Mouse (Mus musculus): Measurements from ENCODE around the gene Slc4a4.

Slc4a4 gene

DNA sequence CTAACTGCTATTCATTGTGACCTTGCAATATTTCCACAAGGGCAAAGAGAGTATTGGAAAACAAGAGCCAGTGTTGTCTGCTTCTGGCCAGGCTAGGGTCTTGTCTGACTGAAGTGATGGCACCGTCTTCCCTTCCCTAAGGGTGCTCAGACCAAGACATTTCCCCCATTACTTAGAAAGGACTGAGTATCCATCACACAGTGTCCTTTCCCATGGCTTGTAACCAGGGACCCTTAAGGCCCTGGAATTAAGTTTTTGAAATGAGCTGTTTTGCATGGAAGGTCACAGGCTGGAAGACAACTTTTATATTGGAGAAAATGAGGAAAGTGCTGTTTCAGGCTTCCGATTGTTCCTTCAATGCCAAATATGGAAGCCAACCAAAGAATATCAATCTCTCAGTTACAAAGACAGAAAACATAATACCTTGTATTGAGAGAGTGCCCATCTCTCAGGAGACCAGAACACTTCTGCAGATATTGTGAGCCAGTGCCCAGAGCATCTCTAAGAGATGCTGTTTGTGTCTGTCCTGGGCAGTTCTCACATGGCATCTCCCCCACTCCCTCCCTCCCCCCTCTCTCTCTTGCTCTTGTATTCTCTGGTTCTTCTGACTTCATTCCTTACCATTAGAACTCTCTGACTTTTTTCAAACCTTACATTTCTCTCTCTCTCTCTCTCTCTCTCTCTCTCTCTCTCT lies 284.6 kb downstream of the Slc4a4 start:
- no peak for DNase-seq (ENCODE audit: low read depth)

DNA sequence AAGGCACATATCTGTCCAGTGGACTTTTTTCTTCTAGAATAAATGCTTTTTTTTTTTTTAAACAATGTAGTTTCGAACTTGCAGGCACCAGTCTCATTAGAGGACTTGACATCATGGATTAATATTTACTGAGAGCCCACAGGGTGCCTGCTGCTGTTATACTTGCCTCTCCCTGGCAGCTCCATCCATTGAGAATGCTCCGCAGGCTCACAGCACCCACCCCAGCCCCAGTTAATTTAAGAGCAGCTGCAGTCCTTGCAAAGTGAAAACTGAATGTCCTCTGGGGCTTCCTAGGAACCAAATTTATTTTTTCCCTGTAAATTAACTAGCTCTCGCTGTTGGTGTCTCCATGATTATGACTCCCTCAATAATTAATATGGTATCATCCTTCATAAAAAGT lies 303.4 kb downstream of the Slc4a4 start:
- no peak for DNase-seq (ENCODE audit: low read depth)

DNA sequence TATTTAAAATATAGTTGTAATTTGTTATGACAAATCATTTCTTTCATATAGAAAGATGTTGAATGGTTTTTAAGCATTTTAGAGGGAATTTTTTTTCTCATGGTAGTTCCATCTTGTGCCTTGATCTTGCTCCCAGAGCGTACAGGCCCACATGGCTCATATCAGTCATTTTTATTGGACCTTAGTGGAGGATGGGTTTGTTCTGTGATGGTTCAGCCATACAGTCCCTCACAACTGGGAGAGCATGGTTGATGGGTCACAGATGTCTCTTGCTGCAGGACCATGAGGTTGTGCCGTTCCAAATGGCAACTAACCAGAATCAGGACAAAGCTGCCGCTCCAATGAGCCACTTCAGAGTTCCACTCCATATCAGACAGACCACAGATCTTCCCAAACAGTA lies 308.0 kb downstream of the Slc4a4 start:
- no peak for DNase-seq (ENCODE audit: low read depth)

DNA sequence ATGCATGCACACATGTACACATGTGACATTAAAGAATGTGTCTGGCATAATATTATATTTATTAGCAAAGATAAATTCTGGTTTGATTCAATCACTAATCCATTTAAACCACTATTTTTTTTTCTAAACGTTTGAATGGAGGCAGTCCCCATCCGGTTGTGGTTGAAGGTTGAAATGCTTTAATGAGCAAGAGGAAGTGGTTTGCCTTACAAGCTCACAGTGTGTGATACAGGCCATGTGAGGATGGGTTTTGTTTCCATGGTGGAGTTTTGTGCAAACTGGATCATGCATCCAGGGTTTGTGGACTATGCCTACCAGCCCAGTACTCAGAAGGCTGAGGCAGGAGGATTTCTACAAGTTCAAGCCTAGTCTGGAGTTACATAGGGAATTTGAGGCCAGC lies 311.9 kb downstream of the Slc4a4 start:
- DNase-seq (ENCODE audit: low read depth) = peak; percentile 10

DNA sequence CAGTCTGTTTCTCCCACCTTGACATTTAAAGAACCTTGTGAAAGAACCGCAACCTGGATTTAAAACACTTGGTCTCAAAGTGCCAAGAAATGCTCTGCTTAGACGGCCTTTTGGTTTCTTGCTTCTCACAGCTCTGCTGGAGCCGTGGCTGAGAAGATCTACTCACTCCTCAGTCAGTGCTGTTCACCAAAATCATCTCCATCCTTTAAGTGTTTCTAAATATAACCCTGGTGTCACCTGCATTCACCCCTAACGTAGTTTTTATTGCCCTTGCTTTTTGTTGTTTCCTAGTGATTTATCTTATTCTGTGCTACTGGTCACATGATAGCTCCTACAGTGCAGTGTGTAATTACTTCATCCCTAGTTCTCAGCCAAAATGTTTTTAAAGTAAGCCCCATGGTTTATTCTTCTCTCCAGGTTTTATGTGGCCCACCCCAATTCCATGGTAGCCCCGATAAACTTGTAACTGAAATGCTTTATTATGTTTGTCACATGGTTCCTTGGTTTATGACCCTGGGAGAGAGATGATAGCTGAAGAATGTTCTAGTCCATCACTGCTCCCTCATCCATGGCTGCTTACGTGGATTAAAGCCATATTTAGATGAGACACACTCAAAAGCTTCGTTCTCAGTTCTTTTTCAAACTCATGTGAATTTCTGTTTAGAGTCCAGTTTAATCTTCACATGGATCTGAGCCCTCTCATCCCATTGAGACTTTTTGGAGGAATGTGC lies 323.5 kb downstream of the Slc4a4 start:
- no peak for DNase-seq (ENCODE audit: low read depth)

DNA sequence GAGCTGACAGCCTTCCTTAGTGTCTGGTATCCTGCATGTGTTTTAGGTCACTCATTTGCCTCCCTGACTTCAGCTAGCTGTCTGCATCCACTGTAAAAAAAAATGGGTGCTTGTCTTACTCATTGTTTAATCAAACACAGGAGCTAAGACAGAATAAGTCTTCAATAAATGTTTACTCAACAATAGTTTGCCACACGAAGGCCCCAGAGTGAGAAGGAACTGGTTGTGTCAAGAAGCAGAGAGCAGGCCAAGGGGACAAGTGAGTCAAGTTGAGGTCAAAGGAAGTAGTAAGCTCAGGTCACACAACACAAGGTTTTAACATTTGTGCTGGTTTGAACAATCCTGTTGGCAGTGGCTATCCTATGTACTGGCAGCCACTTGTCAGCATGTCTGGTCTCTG lies 324.4 kb downstream of the Slc4a4 start:
- no peak for DNase-seq (ENCODE audit: low read depth)

DNA sequence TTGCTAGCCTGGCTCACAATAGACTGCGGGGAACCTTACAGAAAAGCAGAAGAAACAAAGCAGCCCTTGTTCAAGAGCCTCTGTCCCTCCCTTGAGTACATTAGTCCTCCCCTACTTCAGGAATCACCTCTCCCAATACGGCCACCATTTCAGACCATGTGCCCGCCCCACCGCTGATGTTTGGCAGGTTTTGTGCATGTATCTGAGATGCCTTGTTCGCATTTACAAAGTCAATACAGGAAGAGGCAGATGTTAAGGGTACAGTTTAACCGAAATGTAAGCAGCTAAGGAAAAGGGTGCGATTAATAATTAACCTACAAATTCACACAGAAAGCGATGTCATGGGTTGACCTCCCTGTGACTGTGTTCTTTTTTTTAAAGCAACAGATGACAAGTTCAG lies 331.6 kb downstream of the Slc4a4 start:
- no peak for DNase-seq (ENCODE audit: low read depth)

DNA sequence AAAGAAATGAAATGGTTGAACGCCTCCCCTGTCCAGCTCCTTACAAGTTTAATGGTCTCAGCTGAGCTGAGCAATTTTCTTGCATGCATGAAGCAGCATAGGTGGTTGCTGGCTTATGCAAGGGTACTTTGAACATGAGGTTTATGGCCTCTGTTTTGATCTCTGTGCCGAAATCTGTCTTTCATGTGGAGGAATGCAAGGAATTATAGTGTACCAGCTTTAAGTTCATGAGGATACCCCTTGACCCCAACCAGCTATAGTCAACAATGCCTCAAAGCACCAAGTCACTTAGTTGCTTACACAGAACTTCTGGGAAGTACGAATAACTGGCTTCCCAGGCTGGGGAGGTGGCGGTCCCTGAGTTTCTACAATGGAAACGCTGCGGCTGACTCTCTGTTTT lies 332.1 kb downstream of the Slc4a4 start:
- no peak for DNase-seq (ENCODE audit: low read depth)

DNA sequence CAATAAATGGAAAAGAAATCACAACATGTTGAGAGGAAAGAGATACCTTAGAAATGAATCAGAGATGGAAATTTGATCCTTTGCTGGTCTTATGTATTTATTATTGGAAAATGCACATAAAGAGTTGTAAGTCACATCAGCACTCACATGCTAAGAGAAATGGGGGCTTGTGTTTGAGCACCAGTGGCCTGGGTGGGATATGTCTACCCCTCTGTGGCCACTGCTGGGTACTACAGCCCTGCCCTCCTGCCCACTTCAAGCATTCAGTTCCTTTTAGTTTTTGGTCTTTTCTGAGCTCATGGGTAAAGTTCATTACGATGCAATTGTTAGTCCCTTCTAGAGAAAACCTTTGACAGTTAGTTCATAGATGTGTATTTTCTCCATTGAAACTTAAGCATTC lies 335.0 kb downstream of the Slc4a4 start:
- no peak for DNase-seq (ENCODE audit: low read depth)

DNA sequence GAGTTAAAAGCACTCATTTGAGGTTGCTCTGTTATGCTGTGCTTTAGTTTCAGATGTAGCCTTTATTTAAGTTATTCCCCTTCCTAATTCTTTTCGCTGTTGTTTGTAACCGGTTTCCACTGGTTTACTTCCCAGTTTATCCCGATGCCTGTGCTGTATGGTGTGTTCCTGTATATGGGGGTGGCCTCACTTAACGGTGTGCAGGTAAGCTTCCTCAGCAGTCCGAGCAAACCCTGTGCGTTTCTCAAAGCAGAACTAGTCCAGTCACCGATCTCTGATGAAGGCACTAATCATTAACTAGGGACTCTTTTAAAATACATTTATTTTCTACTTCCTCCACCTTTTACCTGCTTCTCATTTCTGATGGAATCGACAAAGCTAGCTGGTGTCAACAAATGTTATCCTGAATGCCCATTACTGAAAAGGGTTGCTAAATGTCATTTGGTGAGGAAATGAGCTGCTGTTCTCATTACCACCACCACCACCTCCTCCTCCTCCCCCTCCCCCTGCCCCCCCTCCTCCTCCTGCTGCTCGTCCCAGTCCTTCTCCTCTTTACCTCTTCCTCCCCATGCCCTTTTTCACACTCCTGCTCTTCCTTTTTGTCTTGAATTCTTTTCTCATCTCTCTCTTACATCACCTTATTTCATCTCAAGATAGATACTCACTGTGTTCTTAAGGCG lies 336.6 kb downstream of the Slc4a4 start:
- no peak for DNase-seq (ENCODE audit: low read depth)

DNA sequence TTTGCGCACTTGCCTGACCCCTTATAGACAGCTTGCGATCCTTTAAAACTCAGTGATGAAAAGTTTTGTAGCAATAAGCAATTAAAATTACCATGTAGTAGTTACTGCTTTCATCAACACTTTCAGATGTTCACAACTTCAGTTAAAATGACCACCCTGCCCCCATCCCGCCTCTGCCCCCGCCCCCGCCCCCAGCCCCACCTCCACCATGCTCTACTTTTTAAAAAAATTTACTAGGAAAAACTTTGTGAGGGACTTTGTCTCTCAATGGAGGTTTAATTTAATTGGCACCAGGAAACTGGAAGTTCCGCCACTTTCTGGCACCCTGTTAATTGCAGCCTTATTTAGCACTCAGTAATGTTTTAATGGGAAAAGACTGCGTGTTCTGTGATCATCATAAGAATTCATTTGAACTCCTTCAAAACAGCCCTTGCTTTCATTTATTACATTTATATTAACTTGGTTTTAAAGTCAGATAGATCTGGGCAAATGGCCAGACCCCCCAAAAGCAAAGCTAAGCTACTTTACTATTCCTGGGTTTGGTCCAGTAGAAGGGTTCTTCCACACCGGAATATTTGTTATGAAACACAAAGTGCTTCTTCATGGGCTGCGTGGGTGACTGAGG lies 337.2 kb downstream of the Slc4a4 start:
- DNase-seq (ENCODE audit: low read depth) = no peak

DNA sequence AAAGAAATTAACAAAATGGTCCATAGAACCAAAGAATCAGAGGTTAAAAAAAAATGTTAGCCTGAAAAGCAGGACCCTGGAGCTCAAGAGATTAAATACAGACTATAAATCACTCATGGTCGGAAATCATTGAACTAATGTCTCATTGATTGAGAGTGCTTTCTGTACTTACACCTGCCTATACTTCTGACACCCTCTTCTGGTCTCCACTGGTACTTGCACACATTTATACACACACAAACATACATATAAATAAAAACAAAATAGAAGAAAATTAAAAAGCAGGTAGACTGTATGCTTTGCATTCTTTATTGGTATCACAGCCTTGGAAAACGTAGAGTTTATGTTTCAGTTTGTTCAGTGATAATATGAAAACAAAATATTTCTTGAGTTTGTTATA lies 341.3 kb downstream of the Slc4a4 start:
- DNase-seq (ENCODE audit: low read depth) = no peak

DNA sequence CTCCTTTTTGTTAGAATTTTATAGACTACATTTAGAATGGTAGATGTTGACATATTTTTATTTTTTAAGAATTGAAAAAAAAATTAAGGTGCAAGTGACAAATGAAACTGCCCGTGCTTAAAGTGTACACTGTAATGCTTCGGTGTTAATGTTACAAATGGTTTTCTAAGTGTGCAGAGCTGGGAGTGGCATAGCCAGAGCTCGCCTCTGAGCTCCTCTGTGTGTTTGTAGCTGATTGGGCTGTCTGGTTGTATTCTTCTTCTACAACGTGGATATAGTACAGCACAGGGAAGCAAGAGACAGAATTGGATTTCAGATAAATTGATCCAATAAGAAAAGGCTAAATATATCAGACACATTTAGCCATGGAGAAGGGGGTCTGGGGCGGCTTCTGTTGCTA lies 343.0 kb downstream of the Slc4a4 start:
- no peak for DNase-seq (ENCODE audit: low read depth)

DNA sequence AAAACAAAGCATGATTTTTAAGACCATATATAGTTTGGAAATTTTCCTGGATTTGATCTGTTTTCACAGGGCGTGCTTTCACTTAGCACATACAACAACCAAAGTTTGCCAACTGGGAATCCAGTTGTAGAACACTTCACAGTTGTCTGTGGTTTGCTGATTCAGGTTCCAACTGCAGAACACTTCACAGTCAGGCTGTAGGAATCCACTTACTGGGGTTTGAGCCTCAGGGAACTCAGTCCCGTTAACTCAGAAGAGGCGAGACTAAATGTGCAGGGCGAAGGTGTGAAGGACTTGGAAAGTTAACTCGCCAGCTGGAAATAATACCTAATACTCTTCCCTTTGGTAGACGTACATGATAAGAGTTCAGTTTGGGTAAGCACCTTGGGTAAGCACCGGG lies 345.7 kb downstream of the Slc4a4 start:
- DNase-seq (ENCODE audit: low read depth) = no peak

DNA sequence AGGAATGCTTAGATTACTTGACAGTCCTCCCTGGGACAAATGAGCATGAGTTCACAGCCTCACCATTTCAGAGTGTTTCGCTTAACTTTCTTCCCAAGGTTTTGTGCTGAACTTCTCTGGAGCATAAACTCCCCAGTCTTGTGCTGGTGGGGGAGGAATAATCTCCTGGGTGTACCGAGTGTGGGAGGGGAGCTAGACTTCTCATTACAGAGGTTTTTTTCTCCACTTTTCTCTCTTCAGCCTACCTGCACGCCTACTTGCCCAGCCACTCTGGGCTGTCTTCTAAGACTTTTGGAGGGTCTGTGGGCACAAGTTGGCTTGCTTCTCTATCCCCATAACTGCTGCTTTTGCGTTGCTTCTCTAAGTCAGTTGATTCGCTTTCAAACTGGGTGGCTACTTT lies 365.2 kb downstream of the Slc4a4 start:
- no peak for DNase-seq (ENCODE audit: low read depth)

DNA sequence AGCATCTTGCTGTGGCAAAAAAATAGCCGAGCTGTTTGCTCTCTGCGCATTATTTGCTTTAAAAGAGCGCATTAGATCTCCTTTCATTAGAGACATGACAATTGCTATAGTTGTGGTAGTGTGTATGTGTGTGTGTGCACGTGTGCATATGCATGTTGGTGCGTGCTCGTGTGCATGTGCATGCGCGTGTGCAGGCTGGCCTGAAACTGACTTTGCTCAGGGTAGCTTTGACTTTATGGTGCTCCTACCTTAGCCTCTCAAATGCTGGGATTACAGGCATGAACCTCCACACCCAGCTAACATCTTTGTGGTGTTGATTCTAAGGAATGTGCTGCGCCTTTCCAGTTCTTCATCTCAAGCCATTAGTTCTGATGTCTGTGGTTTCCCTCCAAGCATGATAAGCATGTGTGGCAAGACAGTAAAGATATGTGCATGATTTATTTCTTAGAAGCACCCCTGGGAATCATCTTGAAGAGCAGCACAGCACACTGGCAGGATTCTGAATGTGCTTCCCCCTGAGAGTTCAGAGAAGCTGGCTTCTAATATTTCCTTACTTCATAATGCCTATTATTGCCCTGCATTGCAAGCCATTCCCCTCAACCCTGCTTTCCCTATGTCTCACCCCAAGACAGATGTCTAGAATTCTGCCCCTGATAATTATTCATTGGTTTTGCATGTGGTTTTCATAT lies 373.3 kb downstream of the Slc4a4 start:
- no peak for DNase-seq (ENCODE audit: low read depth)

DNA sequence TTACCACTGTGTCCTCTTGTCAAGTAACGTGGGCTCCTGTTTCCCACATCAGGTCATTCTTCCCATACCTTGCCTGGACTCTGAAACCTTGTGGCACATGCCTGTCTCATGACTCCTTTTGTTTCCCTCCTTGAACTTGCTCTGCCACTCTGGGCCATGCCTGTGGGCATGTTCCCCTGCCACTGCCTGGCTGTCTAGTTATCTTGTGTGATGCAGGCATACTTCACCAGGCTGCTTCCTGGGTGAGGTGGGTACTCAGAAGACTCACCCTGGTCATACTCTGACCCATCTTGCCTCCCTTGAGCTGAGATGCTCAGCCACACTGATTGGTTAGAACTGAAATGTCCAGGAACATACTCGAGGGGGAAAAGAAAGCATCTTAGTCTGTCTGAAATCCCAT lies 390.4 kb downstream of the Slc4a4 start:
- DNase-seq (ENCODE audit: low read depth) = no peak

DNA sequence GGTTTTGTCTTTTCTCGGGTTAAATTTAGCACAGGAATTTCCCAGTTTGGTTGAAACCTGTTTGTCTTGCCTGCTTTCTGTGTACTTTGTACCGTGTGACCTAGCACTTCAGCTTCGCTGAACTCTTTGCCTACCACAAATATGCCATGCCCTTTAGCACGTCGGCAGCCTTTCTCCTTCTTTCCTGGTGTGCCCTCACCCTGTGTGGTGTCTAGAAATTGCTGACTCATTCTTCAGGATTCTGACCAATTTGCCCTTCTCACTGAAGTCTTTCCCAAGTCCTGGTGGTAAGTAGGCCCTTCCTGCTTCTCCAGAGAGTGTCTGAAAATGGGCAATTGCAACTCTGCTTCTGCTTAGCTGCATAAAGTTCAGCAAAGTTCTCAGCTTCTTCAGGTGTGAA lies 391.0 kb downstream of the Slc4a4 start:
- no peak for DNase-seq (ENCODE audit: low read depth)

DNA sequence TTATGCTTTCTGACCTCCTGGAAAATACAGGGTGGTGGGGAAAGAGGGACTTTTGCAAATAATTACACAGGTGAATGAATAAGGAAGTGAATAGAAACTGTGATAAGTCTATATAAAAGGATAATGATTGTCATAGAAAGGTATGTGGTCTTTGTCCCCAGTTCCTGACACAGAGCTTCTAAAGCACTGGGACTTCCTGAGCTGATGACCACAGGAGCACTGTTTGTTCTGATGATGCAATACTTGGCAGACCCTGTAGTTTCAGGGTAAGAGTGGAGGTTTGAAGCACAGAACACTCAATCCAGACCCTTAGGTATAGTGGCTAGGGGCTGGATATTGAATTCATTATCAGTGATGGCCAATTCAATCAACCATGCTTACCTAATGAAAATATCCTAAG lies 391.7 kb downstream of the Slc4a4 start:
- DNase-seq (ENCODE audit: low read depth) = no peak

DNA sequence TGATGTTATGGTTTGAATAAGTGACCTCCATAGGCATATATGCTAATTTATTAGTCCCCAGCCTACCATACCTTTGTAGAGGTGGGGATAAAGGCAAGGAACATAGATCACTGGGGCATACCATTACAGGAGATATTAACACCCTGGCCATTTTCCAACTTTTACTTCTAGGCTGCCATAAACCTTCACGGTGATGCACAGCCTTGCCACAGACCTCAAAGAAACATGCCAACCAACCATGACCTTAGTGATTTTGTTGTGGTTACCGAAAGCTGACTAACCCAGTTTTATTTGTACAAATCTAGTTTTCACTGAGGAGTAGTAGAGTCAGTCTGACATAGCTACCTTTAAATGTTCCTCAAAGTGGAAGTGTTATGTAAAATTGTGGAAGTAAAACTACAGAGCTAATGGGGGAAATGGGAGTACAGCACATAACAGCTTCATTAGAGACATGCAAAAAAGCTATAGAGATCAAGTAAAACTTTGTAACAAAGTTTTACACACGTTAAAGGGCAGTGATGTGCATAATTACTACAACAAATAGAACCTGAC lies 393.8 kb downstream of the Slc4a4 start:
- no peak for DNase-seq (ENCODE audit: low read depth)

All from c-Kit-positive CD71-negative TER-119-negative erythroid progenitor cells, embryonic 14.5 days (primary cell).